Mouse (Mus musculus): ENCODE results near the gene Aatk.
A peak's percentile ranks its signal among the peaks of the same experiment; 100 is the strongest.

Gene Aatk

GRCm38 (mm10) chr11:120051124-120051811 is 4.3 kb upstream of the Aatk start:
- no peak for DNase-seq

GRCm38 (mm10) chr11:120049067-120049466 is 2.1 kb upstream of the Aatk start:
- DNase-seq: no peak

- DNase-seq: no peak
Observed at GRCm38 (mm10) chr11:120048252-120048556, 1.2 kb upstream of the Aatk start.

GRCm38 (mm10) chr11:120047531-120048251 is 724 bp upstream of the Aatk start:
- DNase-seq: no peak

DNA sequence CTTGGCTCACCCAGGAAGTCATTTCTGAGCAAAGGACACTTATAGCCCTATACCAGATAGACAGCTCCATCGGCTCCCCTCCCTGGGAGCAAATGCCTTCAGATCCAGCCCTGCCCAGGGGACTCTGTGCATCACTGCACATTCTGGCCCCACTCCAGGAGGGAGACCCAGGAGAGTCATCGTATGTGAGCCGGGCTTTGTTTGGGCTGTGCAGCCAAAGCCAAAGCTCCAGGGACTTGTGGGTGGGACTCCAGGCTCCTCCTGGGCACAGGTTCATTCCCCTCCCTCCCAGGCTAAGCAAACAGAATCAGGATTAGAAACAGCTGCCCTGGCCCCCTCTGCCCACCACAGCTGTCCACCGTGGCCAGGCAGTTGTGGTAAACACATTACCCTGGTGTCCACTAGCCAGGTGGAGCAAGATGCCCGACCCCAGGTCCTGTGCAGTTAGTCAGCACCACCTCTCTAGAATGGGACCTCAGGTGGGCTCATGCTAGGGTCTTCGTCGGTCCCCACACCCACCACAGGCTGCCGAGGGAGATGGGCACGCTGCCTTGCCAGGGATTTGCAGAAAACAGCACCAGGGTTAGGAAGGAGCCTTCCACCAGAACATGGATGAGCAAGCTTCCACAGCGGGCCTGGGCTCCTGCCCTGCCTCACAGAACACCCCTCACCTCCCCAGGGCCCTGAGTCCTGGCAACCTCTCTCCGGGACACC is 971 bp downstream of the Aatk start:
- DNase-seq: peak; percentile 70

DNA sequence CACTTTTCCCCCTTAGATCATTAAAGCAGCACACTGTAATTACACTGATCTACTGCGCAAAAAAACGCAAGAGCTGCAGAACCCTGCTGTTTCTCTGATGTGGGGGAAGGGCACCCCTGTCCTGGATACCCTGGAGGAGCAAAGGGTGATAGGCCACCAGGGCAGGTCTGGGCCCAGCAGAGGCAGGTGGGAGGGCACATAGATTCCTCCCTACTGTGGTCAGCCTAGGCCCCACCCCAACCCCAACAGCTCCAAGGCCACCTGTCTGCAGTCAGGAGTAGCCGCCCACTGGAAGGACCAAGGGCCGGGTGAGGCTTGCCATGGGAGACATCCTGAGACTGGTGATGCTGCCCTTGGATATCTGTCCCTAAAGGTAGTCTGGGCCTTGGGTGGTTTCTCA is 1.6 kb downstream of the Aatk start:
- no peak for DNase-seq

GRCm38 (mm10) chr11:120042141-120042838 is 4.7 kb downstream of the Aatk start:
- DNase-seq: no peak

DNA sequence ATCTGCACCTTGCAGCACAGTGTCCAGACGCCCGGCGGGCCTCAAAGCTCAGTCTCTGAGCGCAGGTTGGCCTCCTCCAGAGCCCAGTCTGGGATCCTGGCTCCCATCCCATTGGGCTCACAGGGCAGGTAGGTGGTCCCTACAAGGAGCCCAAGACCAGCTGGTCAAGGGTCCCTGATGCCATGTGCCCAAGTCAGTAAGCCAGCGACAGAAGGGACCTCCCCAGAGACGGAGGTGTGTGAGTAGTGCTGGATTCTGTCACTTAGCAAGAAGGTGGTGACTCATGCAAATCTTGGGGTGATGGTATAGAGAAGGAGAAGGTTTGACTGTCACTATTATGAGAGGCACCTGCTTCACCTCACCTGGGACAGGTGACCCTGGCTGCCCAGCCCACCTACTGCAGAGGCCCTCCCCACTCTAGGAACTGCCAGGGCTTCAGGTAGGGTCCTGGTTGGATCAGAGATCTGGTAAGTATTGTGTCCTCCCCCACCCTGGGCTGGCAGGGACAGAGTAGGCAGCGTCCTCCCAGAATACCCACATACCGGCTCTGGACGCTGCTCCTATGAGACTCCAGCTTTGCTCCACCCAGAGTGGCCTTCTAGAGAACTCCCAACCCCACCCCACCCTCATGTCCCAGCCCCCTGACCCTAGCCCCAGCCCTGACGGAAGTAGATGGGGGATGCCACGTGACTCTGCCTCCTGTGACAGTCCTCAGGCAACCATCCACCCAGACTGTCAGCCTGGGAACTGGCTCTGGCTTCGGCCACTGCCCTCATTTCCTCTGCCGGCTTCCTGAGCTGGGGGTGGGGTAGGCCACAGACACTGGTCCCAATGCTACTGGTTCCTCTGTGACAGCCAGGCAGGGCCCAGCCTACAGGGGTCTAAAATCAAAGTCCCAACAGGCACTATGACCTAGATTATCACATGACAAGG is 5.5 kb downstream of the Aatk start:
- no peak for DNase-seq

- no peak for DNase-seq
Observed at GRCm38 (mm10) chr11:120040440-120040839, 6.5 kb downstream of the Aatk start.

GRCm38 (mm10) chr11:120039581-120039980 is 7.4 kb downstream of the Aatk start:
- DNase-seq: no peak

GRCm38 (mm10) chr11:120034762-120035161 is 12.2 kb downstream of the Aatk start:
- DNase-seq: no peak

GRCm38 (mm10) chr11:120034306-120034705 is 12.7 kb downstream of the Aatk start:
- no peak for DNase-seq

- DNase-seq: no peak
Observed at GRCm38 (mm10) chr11:120033473-120033872, 13.5 kb downstream of the Aatk start.

DNA sequence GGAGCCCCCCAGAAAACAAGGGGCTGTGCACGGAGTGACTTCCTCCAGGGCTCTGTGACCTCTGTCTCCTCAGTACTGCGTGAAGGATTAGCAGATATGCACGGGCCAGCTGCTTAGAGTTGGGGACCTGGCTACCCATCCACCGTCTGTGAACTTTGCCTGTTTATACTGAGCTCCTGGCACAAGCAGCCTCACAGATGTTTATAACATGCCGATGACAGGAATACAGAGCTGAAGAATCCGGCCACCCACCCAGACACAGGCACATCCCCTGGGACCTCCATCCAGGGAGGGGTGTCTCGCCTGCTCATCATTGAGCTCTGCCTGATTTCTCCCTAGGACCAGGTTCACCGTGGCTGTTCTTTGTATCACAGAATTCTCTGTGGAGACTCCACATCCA is 14.9 kb downstream of the Aatk start:
- no peak for DNase-seq

DNA sequence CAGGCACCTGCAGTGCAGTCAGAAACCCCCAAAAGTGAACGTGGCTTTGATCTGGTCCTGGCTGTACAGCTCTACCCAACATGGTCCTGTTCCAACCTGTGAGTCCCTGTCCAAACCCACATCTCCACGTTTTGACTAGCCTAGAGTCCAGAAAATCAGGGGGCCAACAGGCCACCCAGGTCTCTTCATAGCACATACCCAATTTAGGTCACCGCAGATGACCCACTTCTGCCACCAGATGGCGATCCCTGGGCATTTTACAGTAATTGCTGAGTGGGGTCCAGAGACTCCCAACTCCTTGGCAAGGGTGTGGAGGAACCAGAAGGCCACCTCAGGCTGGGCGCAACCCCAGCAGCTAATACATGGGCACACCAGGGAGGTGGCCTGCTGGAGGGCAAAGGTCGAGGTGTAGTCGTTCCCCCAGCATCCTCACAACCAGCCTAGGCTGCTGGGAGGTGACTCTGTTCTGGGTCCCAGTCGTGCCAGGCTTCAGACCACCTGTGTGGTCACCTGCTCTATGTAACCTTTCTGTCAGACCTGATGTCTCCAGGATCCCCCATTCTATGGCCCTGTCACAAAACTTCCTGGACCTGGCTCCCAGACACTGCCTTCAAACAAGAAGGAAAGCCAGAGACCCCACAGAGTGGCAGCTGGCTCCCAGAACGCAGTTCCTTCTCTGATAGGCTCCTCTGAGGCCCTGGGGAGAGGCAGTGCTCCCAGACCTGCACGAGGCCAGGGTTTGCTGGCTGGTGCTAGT is 16.6 kb downstream of the Aatk start:
- DNase-seq: peak; percentile 75

DNA sequence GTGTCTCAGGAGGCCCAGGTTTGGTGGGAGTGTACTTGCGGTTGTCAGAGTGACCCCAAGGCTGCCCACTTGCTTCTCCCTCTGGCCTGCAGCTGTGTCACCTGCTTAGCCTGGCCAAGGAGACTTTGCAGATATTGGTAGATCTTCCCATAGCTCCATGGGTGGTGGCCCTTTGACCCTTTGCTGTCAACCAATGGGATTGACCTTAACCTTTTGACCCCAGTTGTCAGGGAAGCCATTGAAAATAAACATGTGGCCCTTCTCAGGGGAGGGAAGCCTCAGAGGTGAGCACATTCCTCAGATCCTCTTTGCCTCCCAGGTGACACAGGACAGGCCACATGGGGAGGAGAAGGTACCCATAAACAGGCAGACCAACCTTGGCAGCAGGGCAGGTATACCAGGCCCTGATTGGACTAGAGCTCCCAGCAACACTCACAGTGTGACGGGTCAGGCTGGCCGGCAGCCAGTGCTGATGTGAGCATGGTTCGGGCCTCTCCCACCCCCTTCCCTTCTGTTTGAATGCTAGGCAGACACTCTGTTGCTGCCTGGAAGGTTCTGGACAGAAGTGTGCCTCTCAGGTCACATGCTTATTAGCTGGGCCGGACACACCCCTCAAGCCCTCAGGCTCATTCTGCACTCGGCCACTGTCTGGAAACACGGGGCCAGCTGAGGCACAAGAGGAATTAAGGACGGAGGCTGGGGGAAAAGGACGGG is 17.4 kb downstream of the Aatk start:
- no peak for DNase-seq

GRCm38 (mm10) chr11:120028319-120029092 is 18.5 kb downstream of the Aatk start:
- no peak for DNase-seq

DNA sequence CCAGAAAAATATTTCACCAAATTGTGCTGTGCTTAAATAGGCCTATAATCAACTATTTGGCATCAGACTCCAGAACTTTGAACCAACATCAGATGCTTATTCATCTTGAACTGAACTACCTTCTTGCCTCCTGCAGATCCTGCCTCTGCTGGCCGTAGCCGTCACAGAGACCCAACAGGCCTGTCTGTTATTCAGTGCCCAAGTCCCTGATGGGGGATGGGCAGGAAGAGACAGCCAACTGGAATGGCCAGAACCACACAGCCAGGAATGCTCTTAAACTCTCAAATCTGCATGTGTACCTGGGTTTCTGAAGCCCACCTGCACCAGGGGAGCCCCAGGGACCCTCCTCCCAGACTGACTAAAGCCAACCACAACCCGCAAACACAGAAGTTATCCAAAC is 20.0 kb downstream of the Aatk start:
- DNase-seq: no peak

DNA sequence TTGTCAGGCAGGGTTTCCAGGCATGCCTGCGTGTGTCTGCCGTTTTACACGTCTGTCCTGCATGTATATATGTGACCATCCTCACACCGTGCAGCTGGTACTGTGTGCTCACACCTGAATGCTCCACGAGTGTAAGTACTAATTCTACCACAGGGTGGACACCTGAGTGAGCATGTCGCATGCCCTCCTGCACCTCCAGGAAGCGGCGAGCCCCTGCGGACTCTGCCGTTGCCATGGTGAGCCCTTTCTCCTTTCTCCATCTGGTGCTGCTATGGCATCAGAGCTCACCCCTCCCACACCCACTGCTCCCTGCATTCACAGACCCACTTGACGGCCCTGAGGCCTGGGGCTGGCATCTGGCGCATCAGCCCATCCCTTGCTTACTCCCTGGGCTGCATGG is 24.1 kb downstream of the Aatk start:
- peak; percentile 71 for DNase-seq

- no peak for DNase-seq
Observed at GRCm38 (mm10) chr11:120022216-120022615, 24.8 kb downstream of the Aatk start.
